Mouse (Mus musculus) forebrain, postnatal 0 days (tissue): ENCODE measurements around the gene Tlr9. TPM values are rescaled to one million over a fixed set of nuclear protein-coding genes. Genes with fewer than 3 reads are reported as not detected.

Experiments
- ATAC-seq: fragments of 200-750 bp; cut with Nextera tagmentation; 2 replicates; pipeline ENCODE4 v1.8.0; 2017; ENCODE audit warnings: mild to moderate bottlenecking, moderate library complexity
- DNase-seq: peaks from one replicate; pipeline ENCODE4 v3.0.0-alpha.2; 2015
- H3K27ac ChIP-seq: fragments of 300-500 bp; sonication (generic); 2 replicates; pipeline ENCODE4 v1.5.1; 2014; ENCODE audit warnings: low read depth, mild to moderate bottlenecking, antibody characterized with exemption, low read length, moderate library complexity, mixed read lengths
- H3K27me3 ChIP-seq: fragments of 300-500 bp; sonication (generic); 2 replicates; pipeline ENCODE4 v1.6.1; 2014; ENCODE audit warnings: mild to moderate bottlenecking, low read length, mixed read lengths; ENCODE audit not compliant: insufficient read depth
- H3K36me3 ChIP-seq: fragments of 300-500 bp; sonication (generic); 2 replicates; pipeline ENCODE4 v1.6.1; 2014; ENCODE audit warnings: mild to moderate bottlenecking, moderate library complexity; ENCODE audit not compliant: insufficient read depth
- H3K4me1 ChIP-seq: fragments of 300-500 bp; sonication (generic); 2 replicates; pipeline ENCODE4 v1.6.1; 2014; ENCODE audit warnings: antibody characterized with exemption; ENCODE audit not compliant: insufficient read depth
- H3K4me2 ChIP-seq: fragments of 300-500 bp; sonication (generic); 2 replicates; pipeline ENCODE4 v1.6.1; 2014; ENCODE audit warnings: low read depth, mild to moderate bottlenecking, moderate library complexity
- H3K4me3 ChIP-seq: fragments of 300-500 bp; sonication (generic); 2 replicates; pipeline ENCODE4 v1.5.1; 2014; ENCODE audit warnings: low read depth, low read length, mixed read lengths
- H3K9ac ChIP-seq: fragments of 300-500 bp; sonication (generic); 2 replicates; pipeline ENCODE4 v1.6.1; 2014; ENCODE audit warnings: mild to moderate bottlenecking
- H3K9me3 ChIP-seq: fragments of 300-500 bp; sonication (generic); 2 replicates; pipeline ENCODE4 v1.6.1; 2016; ENCODE audit warnings: low read length
- CTCF ChIP-seq: sonication (generic); IDR thresholded peaks from 2 replicates; pipeline ENCODE4 v1.5.1; 2016; ENCODE audit warnings: antibody characterized with exemption, control low read depth, low read depth
- WGBS: fragments of 180-500 bp; shearing (Covaris S2); extraction: QIAGEN DNeasy Blood & Tissue Kit; methylation state at CpG from one replicate; pipeline ENCODE4 v1.1.7; 2014; 5-methylcytosine and 5-hydroxymethylcytosine counted together
- polyA plus RNA-seq: library from polyadenylated mRNA; unstranded; fragments of >200 nt; fragmentation: Nextera tagmentation; extraction: Ambion mirVana; gene quantifications from 2 replicates; pipeline ENCODE4 v1.2.1, GENCODE M21; 2015
- total RNA-seq: library from RNA; depleted of rRNA; stranded (reverse); fragments of >200 nt; gene quantifications from 2 replicates; pipeline ENCODE4 v1.2.3, GENCODE M21; 2014

The Tlr9 gene
- total and polyA plus RNA-seq, 2 experiments from 2014 or later, result 0.04 to 0.14 TPM

GRCm38 (mm10) chr9:106203990-106204851 is 18.2 kb upstream of the Tlr9 start:
- ATAC-seq, result no peak
- WGBS, result 74% methylated on average over 7 of the region's 7 CpGs
- H3K27me3 ChIP-seq, result no peaks in the 10 kb centered on the region
- TF ChIP-seq CTCF, result no peak
- DNase-seq, result no peak
- H3K9me3 ChIP-seq, result no peaks in the 10 kb centered on the region
- H3K9ac ChIP-seq, result peak overlapping the region; percentile 1; the same call in 1 of the 2 replicates
- peak overlapping the region; percentile 61 for H3K4me2 ChIP-seq
- 0 out of 2 replicates have a peak, but pooled peaks cover 5% of the 10 kb centered on the region for H3K4me1 ChIP-seq
- no peak overlapping the region for H3K27ac ChIP-seq
- H3K36me3 ChIP-seq, result peaks cover 9% of the 10 kb centered on the region; the same call in 1 of the 2 replicates
- peak overlapping the region; percentile 68; the same call in 1 of the 2 replicates for H3K4me3 ChIP-seq

- H3K27ac ChIP-seq, result no peak overlapping the region
- no peaks in the 10 kb centered on the region for H3K27me3 ChIP-seq
- no peak overlapping the region for H3K9ac ChIP-seq
- H3K4me2 ChIP-seq, result no peak overlapping the region
- ATAC-seq, result no peak
- 0 out of 2 replicates have a peak, but pooled peaks cover 5% of the 10 kb centered on the region for H3K4me1 ChIP-seq
- WGBS, result 87% methylated on average over 7 of the region's 7 CpGs
- H3K36me3 ChIP-seq, result peaks cover 13% of the 10 kb centered on the region; the same call in 1 of the 2 replicates
- no peak for TF ChIP-seq CTCF
- H3K9me3 ChIP-seq, result no peaks in the 10 kb centered on the region
- H3K4me3 ChIP-seq, result no peak overlapping the region
- no peak for DNase-seq
Measured at GRCm38 (mm10) chr9:106205713-106206290, 16.6 kb upstream of the Tlr9 start.

DNA sequence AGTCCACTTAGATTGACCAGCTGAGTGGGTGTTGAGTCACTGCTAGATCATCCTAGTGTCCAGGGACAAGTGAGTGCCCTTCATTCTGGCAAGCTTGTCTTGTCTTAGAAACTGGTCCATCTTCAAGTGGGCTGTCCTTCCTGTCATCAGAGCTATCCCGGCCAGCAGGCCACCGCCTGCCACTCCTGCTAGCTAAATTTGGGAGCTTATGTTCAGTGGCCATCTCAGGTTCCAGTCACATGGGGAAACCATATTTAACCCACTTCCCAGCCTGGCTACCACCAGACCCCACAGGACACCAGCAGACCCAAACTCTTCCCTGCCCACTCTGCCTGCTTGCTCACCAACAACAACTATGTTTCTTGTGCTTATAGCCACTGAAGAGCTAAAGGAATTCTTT is 15.9 kb upstream of the Tlr9 start:
- Histone ChIP-seq H3K36me3 (peaks cover 13% of the 10 kb centered on the region; the same call in 1 of the 2 replicates), H3K9me3 (no peaks in the 10 kb centered on the region), H3K27me3 (no peaks in the 10 kb centered on the region), H3K4me2 (no peak overlapping the region), H3K4me1 (0 out of 2 replicates have a peak, but pooled peaks cover 5% of the 10 kb centered on the region), H3K9ac (no peak overlapping the region), H3K27ac (no peak overlapping the region), H3K4me3 (no peak overlapping the region)
- DNase-seq (no peak), ATAC-seq (no peak)
- no peak for TF ChIP-seq CTCF
- 93% methylated on average over 2 of the region's 2 CpGs for WGBS

GRCm38 (mm10) chr9:106208181-106208580 is 14.2 kb upstream of the Tlr9 start:
- H3K4me2 ChIP-seq, result no peak overlapping the region
- ATAC-seq, result no peak
- no peak overlapping the region for H3K27ac ChIP-seq
- no peak overlapping the region for H3K4me3 ChIP-seq
- no peak overlapping the region for H3K9ac ChIP-seq
- WGBS, result 87% methylated on average over 5 of the region's 5 CpGs
- H3K9me3 ChIP-seq, result no peaks in the 10 kb centered on the region
- TF ChIP-seq CTCF, result no peak
- 0 out of 2 replicates have a peak, but pooled peaks cover 5% of the 10 kb centered on the region for H3K4me1 ChIP-seq
- DNase-seq, result no peak
- H3K27me3 ChIP-seq, result no peaks in the 10 kb centered on the region
- H3K36me3 ChIP-seq, result peaks cover 22% of the 10 kb centered on the region

DNA sequence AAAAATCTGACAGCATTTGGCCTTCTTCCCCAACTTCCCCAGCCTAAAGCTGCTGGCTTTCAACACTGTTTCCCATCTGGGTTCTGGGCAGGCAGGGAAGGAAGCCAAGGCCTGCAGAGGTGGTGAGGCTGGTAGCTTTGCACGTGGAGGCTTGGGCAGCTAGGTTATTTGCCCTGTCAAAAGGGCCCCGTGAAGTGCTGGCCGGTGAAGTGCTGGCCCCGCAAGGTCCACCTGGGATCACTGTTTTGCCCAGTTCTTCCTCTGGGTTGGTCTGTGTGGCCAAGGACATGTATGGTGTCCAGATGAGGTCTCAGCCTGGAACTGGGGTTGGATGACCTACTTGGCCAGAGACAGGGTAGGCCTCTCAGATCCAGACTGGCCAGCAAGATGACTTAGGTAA is 12.4 kb upstream of the Tlr9 start:
- DNase-seq, result no peak
- H3K27me3 ChIP-seq, result no peaks in the 10 kb centered on the region
- no peak for TF ChIP-seq CTCF

DNA sequence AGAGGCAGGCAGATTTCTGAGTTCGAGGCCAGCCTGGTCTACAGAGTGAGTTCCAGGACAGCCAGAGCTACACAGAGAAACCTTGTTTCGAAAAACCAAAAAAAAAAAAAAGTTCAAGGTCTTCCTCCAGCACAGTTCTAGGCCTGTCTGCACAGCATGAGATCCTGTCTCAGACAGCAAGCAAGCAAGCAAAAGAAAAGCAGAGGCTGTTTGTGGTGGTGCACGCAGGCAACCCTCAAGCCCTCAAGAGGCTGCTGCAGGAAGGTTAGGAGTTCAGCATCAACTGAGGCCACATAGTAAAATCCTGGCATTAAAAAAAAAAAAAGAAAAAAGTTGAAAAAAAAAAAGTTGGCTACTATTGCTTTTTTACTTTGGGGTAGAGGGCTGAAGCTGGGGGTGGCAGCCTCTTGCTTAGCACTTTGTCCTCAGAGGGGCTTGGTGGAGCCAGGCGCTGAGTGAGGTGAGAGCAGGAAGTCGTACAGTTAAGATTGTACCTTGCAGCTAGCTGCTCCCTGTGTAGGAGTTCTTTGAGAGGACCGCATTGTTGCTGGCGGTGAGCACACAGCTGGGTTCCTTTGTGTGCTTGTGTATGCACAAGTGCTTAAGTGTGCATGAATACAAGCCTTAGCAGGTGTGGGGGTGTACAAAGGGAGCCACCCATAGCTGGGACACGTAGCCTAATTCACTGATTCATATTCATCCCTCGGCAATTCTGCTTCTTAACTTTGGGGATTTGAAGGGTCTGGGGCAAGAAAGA is 11.4 kb upstream of the Tlr9 start:
- no peak overlapping the region for H3K4me3 ChIP-seq

More for the DNA sequence above, 12.4 kb upstream of the Tlr9 start:
- Histone ChIP-seq H3K36me3 (peaks cover 40% of the 10 kb centered on the region), H3K9ac (no peak overlapping the region), H3K4me1 (no peaks in the 10 kb centered on the region), H3K4me3 (no peak overlapping the region), H3K9me3 (no peaks in the 10 kb centered on the region), H3K27ac (no peak overlapping the region), H3K4me2 (no peak overlapping the region)
- no peak for ATAC-seq
- WGBS, result 86% methylated on average over 4 of the region's 4 CpGs

More for the DNA sequence above, 11.4 kb upstream of the Tlr9 start:
- TF ChIP-seq CTCF, result no peak
- peak overlapping the region; percentile 57; the same call in 1 of the 2 replicates for H3K27ac ChIP-seq
- H3K4me1 ChIP-seq, result no peaks in the 10 kb centered on the region
- no peaks in the 10 kb centered on the region for H3K9me3 ChIP-seq
- H3K27me3 ChIP-seq, result no peaks in the 10 kb centered on the region
- 0 out of 2 replicates have a peak overlapping the region, but pooled peaks have one; percentile 10 for H3K9ac ChIP-seq
- H3K36me3 ChIP-seq, result peaks cover 44% of the 10 kb centered on the region
- H3K4me2 ChIP-seq, result peak overlapping the region; percentile 46
- ATAC-seq (no peak), DNase-seq (no peak)
- 34% methylated on average over 9 of the region's 9 CpGs for WGBS
